Mouse (Mus musculus): Measurements from ENCODE around the gene Mrps2. TPM values are rescaled to one million over a fixed set of nuclear protein-coding genes. Genes with fewer than 3 reads are reported as not detected.
A peak's percentile ranks its signal among the peaks of the same experiment; 100 is the strongest.

Gene Mrps2
- polyA plus RNA-seq, 2 experiments, result 51.8 to 55.6 TPM

- Histone ChIP-seq H3K4me1 (ENCODE audit: control insufficient read depth, insufficient read depth, low read length) (0 out of 2 replicates have a peak, but pooled peaks cover 2% of the 10 kb centered on the region), H3K36me3 (ENCODE audit: control insufficient read depth, insufficient read depth, low read length) (no peaks in the 10 kb centered on the region), H3K27ac (replicated peaks; ENCODE audit: low read depth, low read length) (no peak overlapping the region), H3K9ac (ENCODE audit: low read depth, low read length, severe bottlenecking) (no peak overlapping the region), H3K4me2 (replicated peaks; ENCODE audit: low read depth, low read length, severe bottlenecking) (no peak overlapping the region), H3K9me3 (ENCODE audit: control insufficient read depth, low read length) (no peaks in the 10 kb centered on the region), H3K27me3 (ENCODE audit: control insufficient read depth, insufficient read depth, low read length) (no peaks in the 10 kb centered on the region), H3K4me3 (replicated peaks; ENCODE audit: low read length) (no peak overlapping the region)
- ATAC-seq (ENCODE audit: low FRiP score, low read depth) (no peak), DNase-seq (ENCODE audit: low spot score) (no peak)
- TF ChIP-seq POLR2A (IDR thresholded peaks at IDR 0.05; ENCODE audit: borderline replicate concordance, extremely low read depth, insufficient read depth, insufficient read length), result no peak
- WGBS, result 10% methylated on average over 1 of the region's 1 CpGs
Measured at GRCm38 (mm10) chr2:28432811-28433210, 35.1 kb upstream of the Mrps2 start.

GRCm38 (mm10) chr2:28433512-28433911, 34.4 kb upstream of the Mrps2 start:
- H3K4me1 ChIP-seq (ENCODE audit: control insufficient read depth, insufficient read depth, low read length), result 0 out of 2 replicates have a peak, but pooled peaks cover 2% of the 10 kb centered on the region
- no peaks in the 10 kb centered on the region for H3K36me3 ChIP-seq (ENCODE audit: control insufficient read depth, insufficient read depth, low read length)
- H3K4me2 ChIP-seq (replicated peaks; ENCODE audit: low read depth, low read length, severe bottlenecking), result no peak overlapping the region
- no peak for TF ChIP-seq POLR2A (IDR thresholded peaks at IDR 0.05; ENCODE audit: borderline replicate concordance, extremely low read depth, insufficient read depth, insufficient read length)
- H3K9ac ChIP-seq (ENCODE audit: low read depth, low read length, severe bottlenecking), result no peak overlapping the region
- no peaks in the 10 kb centered on the region for H3K27me3 ChIP-seq (ENCODE audit: control insufficient read depth, insufficient read depth, low read length)
- 0% methylated on average over 1 of the region's 2 CpGs for WGBS
- no peak overlapping the region for H3K27ac ChIP-seq (replicated peaks; ENCODE audit: low read depth, low read length)
- H3K9me3 ChIP-seq (ENCODE audit: control insufficient read depth, low read length), result no peaks in the 10 kb centered on the region
- DNase-seq (ENCODE audit: low spot score), result no peak
- H3K4me3 ChIP-seq (replicated peaks; ENCODE audit: low read length), result no peak overlapping the region
- no peak for ATAC-seq (ENCODE audit: low FRiP score, low read depth)

GRCm38 (mm10) chr2:28435401-28435800, 32.5 kb upstream of the Mrps2 start:
- no peak overlapping the region for H3K4me3 ChIP-seq (replicated peaks; ENCODE audit: low read length)
- no peak overlapping the region for H3K27ac ChIP-seq (replicated peaks; ENCODE audit: low read depth, low read length)
- ATAC-seq (ENCODE audit: low FRiP score, low read depth), result no peak
- no peaks in the 10 kb centered on the region for H3K9me3 ChIP-seq (ENCODE audit: control insufficient read depth, low read length)
- WGBS, result 90% methylated on average over 11 of the region's 11 CpGs
- DNase-seq (ENCODE audit: low spot score), result no peak
- 0 out of 2 replicates have a peak, but pooled peaks cover 2% of the 10 kb centered on the region for H3K4me1 ChIP-seq (ENCODE audit: control insufficient read depth, insufficient read depth, low read length)
- no peak overlapping the region for H3K4me2 ChIP-seq (replicated peaks; ENCODE audit: low read depth, low read length, severe bottlenecking)
- no peak overlapping the region for H3K9ac ChIP-seq (ENCODE audit: low read depth, low read length, severe bottlenecking)
- no peak for TF ChIP-seq POLR2A (IDR thresholded peaks at IDR 0.05; ENCODE audit: borderline replicate concordance, extremely low read depth, insufficient read depth, insufficient read length)
- H3K27me3 ChIP-seq (ENCODE audit: control insufficient read depth, insufficient read depth, low read length), result no peaks in the 10 kb centered on the region
- H3K36me3 ChIP-seq (ENCODE audit: control insufficient read depth, insufficient read depth, low read length), result no peaks in the 10 kb centered on the region

GRCm38 (mm10) chr2:28440842-28441241, 27.0 kb upstream of the Mrps2 start:
- Histone ChIP-seq H3K9ac (ENCODE audit: low read depth, low read length, severe bottlenecking) (no peak overlapping the region), H3K36me3 (ENCODE audit: control insufficient read depth, insufficient read depth, low read length) (no peaks in the 10 kb centered on the region), H3K4me1 (ENCODE audit: control insufficient read depth, insufficient read depth, low read length) (no peaks in the 10 kb centered on the region), H3K4me3 (replicated peaks; ENCODE audit: low read length) (no peak overlapping the region), H3K27me3 (ENCODE audit: control insufficient read depth, insufficient read depth, low read length) (no peaks in the 10 kb centered on the region), H3K9me3 (ENCODE audit: control insufficient read depth, low read length) (no peaks in the 10 kb centered on the region), H3K27ac (replicated peaks; ENCODE audit: low read depth, low read length) (no peak overlapping the region), H3K4me2 (replicated peaks; ENCODE audit: low read depth, low read length, severe bottlenecking) (no peak overlapping the region)
- DNase-seq (ENCODE audit: low spot score) (no peak), ATAC-seq (ENCODE audit: low FRiP score, low read depth) (no peak)
- no peak for TF ChIP-seq POLR2A (IDR thresholded peaks at IDR 0.05; ENCODE audit: borderline replicate concordance, extremely low read depth, insufficient read depth, insufficient read length)
- WGBS, result 70% methylated on average over 6 of the region's 6 CpGs

GRCm38 (mm10) chr2:28445082-28445481, 22.8 kb upstream of the Mrps2 start:
- WGBS, result 74% methylated on average over 4 of the region's 4 CpGs
- no peak overlapping the region for H3K9ac ChIP-seq (ENCODE audit: low read depth, low read length, severe bottlenecking)
- no peaks in the 10 kb centered on the region for H3K9me3 ChIP-seq (ENCODE audit: control insufficient read depth, low read length)
- no peak for ATAC-seq (ENCODE audit: low FRiP score, low read depth)
- peaks cover 4% of the 10 kb centered on the region; the same call in 1 of the 2 replicates for H3K4me1 ChIP-seq (ENCODE audit: control insufficient read depth, insufficient read depth, low read length)
- no peaks in the 10 kb centered on the region for H3K27me3 ChIP-seq (ENCODE audit: control insufficient read depth, insufficient read depth, low read length)
- H3K4me2 ChIP-seq (replicated peaks; ENCODE audit: low read depth, low read length, severe bottlenecking), result no peak overlapping the region
- DNase-seq (ENCODE audit: low spot score), result no peak
- no peak for TF ChIP-seq POLR2A (IDR thresholded peaks at IDR 0.05; ENCODE audit: borderline replicate concordance, extremely low read depth, insufficient read depth, insufficient read length)
- H3K27ac ChIP-seq (replicated peaks; ENCODE audit: low read depth, low read length), result no peak overlapping the region
- H3K4me3 ChIP-seq (replicated peaks; ENCODE audit: low read length), result no peak overlapping the region
- H3K36me3 ChIP-seq (ENCODE audit: control insufficient read depth, insufficient read depth, low read length), result peaks cover 4% of the 10 kb centered on the region

GRCm38 (mm10) chr2:28446181-28446514, 21.7 kb upstream of the Mrps2 start:
- peaks cover 4% of the 10 kb centered on the region; the same call in 1 of the 2 replicates for H3K4me1 ChIP-seq (ENCODE audit: control insufficient read depth, insufficient read depth, low read length)
- peak overlapping the region; percentile 82 for H3K9ac ChIP-seq (ENCODE audit: low read depth, low read length, severe bottlenecking)
- H3K27ac ChIP-seq (replicated peaks; ENCODE audit: low read depth, low read length), result peak overlapping the region; percentile 71
- no peak for TF ChIP-seq POLR2A (IDR thresholded peaks at IDR 0.05; ENCODE audit: borderline replicate concordance, extremely low read depth, insufficient read depth, insufficient read length)
- peak overlapping the region; percentile 76 for H3K4me3 ChIP-seq (replicated peaks; ENCODE audit: low read length)
- no peaks in the 10 kb centered on the region for H3K27me3 ChIP-seq (ENCODE audit: control insufficient read depth, insufficient read depth, low read length)
- no peaks in the 10 kb centered on the region for H3K9me3 ChIP-seq (ENCODE audit: control insufficient read depth, low read length)
- H3K4me2 ChIP-seq (replicated peaks; ENCODE audit: low read depth, low read length, severe bottlenecking), result peak overlapping the region; percentile 94
- DNase-seq (ENCODE audit: low spot score), result no peak
- no peak; the same call in none of the 2 replicates for ATAC-seq (ENCODE audit: low FRiP score, low read depth)
- WGBS, result 10% methylated on average over 5 of the region's 5 CpGs
- H3K36me3 ChIP-seq (ENCODE audit: control insufficient read depth, insufficient read depth, low read length), result peaks cover 14% of the 10 kb centered on the region

Measured in limb, embryonic 14.5 days (tissue).